Mouse (Mus musculus) myocyte (in vitro differentiated cells): ENCODE measurements around the gene Ssu72.

Experiments
- MAX ChIP-seq: IDR thresholded peaks from one replicate; pipeline ENCODE4 v1.6.1; 2011; ENCODE audit warnings: low read depth, mild to moderate bottlenecking, control low read depth
- POLR2A ChIP-seq: IDR thresholded peaks from one replicate; pipeline ENCODE4 v1.6.1; 2011; ENCODE audit warnings: low read depth, mild to moderate bottlenecking, control low read depth, moderate library complexity; ENCODE audit not compliant: insufficient read length
- POLR2AphosphoS2 ChIP-seq: IDR thresholded peaks from one replicate; pipeline ENCODE4 v1.6.1; 2011; ENCODE audit warnings: low read depth, control low read depth; ENCODE audit not compliant: insufficient read length

- TF ChIP-seq POLR2A (no peak), POLR2AphosphoS2 (no peak), MAX (no peak)
Observed at GRCm38 (mm10) chr4:155779498-155779897, 74.9 kb downstream of the Ssu72 start.
